Mouse (Mus musculus): ENCODE measurements around the gene Eme1. TPM values are rescaled to one million over a fixed set of nuclear protein-coding genes. Genes with fewer than 3 reads are reported as not detected.
A peak's percentile ranks its signal among the peaks of the same experiment; 100 is the strongest.
"Not testable (repeated sequence)": the region's sequence is repeated elsewhere in the genome, so short reads cannot be mapped to it uniquely, and the experiment has no call there.

Eme1 gene
- not detected for total RNA-seq (2021)

GRCm38 (mm10) chr11:94653663-94654436 lies at the start of gene Eme1, which contains the start of gene Mrpl27:
TSS of gene Eme1 (minus strand) at chr11:94653964.
TSS of gene Mrpl27 (plus strand) at chr11:94653767.
- peak; percentile 86 to 88 for DNase-seq (ENCODE audit: low spot score in 2 of 2)
- intact Hi-C loops (cut with DNase I) = no loop called here

GRCm38 (mm10) chr11:94702216-94702610 lies 48.4 kb upstream of the Eme1 start:
- intact Hi-C loops (cut with DNase I) = no loop called here
- DNase-seq (ENCODE audit: low spot score in 2 of 2) = no peak

- intact Hi-C loops (cut with DNase I) = no loop called here
- DNase-seq (ENCODE audit: low spot score in 2 of 2) = no peak
These were observed 47.8 kb upstream of the Eme1 start for GRCm38 (mm10) chr11:94701401-94702215.

- intact Hi-C loops (cut with DNase I) = no loop called here
- no peak for DNase-seq (ENCODE audit: low spot score in 2 of 2)
These were observed 45.6 kb upstream of the Eme1 start for GRCm38 (mm10) chr11:94699399-94699798.

GRCm38 (mm10) chr11:94697703-94698464 lies 44.1 kb upstream of the Eme1 start:
- no peak for DNase-seq (ENCODE audit: low spot score in 2 of 2)
- intact Hi-C loops (cut with DNase I) = no loop called here

GRCm38 (mm10) chr11:94697140-94697539 lies 43.4 kb upstream of the Eme1 start:
- intact Hi-C loops (cut with DNase I) = no loop called here

GRCm38 (mm10) chr11:94695508-94695907 lies 41.7 kb upstream of the Eme1 start:
- DNase-seq (ENCODE audit: low spot score in 2 of 2) = no peak
- intact Hi-C loops (cut with DNase I) = no loop called here

More at GRCm38 (mm10) chr11:94697140-94697539, 43.4 kb upstream of the Eme1 start:
- no peak for DNase-seq (ENCODE audit: low spot score in 2 of 2)

GRCm38 (mm10) chr11:94692502-94692901 lies 38.7 kb upstream of the Eme1 start:
- intact Hi-C loops (cut with DNase I); DNase-seq (ENCODE audit: low spot score in 2 of 2): not testable (repeated sequence)

GRCm38 (mm10) chr11:94687178-94687577 lies 33.4 kb upstream of the Eme1 start:
- intact Hi-C loops (cut with DNase I) = no loop called here
- DNase-seq (ENCODE audit: low spot score in 2 of 2) = no peak

- no peak for DNase-seq (ENCODE audit: low spot score in 2 of 2)
- intact Hi-C loops (cut with DNase I) = no loop called here
These were observed 28.7 kb upstream of the Eme1 start for GRCm38 (mm10) chr11:94682427-94682826.

- intact Hi-C loops (cut with DNase I) = no loop called here
- DNase-seq (ENCODE audit: low spot score in 2 of 2) = no peak
These were observed 27.9 kb upstream of the Eme1 start for GRCm38 (mm10) chr11:94681640-94682039.

GRCm38 (mm10) chr11:94680639-94681038 lies 26.9 kb upstream of the Eme1 start:
- no peak for DNase-seq (ENCODE audit: low spot score in 2 of 2)
- intact Hi-C loops (cut with DNase I) = no loop called here

GRCm38 (mm10) chr11:94677607-94678145 lies 23.9 kb upstream of the Eme1 start:
- intact Hi-C loops (cut with DNase I) = no loop called here
- DNase-seq (ENCODE audit: low spot score in 2 of 2) = no peak

GRCm38 (mm10) chr11:94676754-94677606 lies 23.2 kb upstream of the Eme1 start, which contains the start of gene Xylt2:
TSS of gene Xylt2 (minus strand) at chr11:94677515.
- peak; percentile 87 to 92 for DNase-seq (ENCODE audit: low spot score in 2 of 2)
- intact Hi-C loops (cut with DNase I) = no loop called here

- intact Hi-C loops (cut with DNase I) = no loop called here
- no peak for DNase-seq (ENCODE audit: low spot score in 2 of 2)
These were observed 22.5 kb upstream of the Eme1 start for GRCm38 (mm10) chr11:94676308-94676707.

- DNase-seq (ENCODE audit: low spot score in 2 of 2) = peak in 1 of 2 experiments; percentile 23
- intact Hi-C loops (cut with DNase I) = no loop called here
These were observed 21.7 kb upstream of the Eme1 start for GRCm38 (mm10) chr11:94675446-94675845.

GRCm38 (mm10) chr11:94674984-94675383 lies 21.2 kb upstream of the Eme1 start:
- DNase-seq (ENCODE audit: low spot score in 2 of 2) = peak in 1 of 2 experiments; percentile 40
- intact Hi-C loops (cut with DNase I) = no loop called here

GRCm38 (mm10) chr11:94665281-94665680 lies 11.5 kb upstream of the Eme1 start:
- intact Hi-C loops (cut with DNase I) = no loop called here
- DNase-seq (ENCODE audit: low spot score in 2 of 2) = no peak

GRCm38 (mm10) chr11:94661344-94661743 lies 7.6 kb upstream of the Eme1 start:
- DNase-seq (ENCODE audit: low spot score in 2 of 2) = no peak
- intact Hi-C loops (cut with DNase I) = no loop called here

Data from left cerebral cortex, postnatal 36 days (tissue).